Mouse (Mus musculus): ENCODE results near the gene Irf3.

DNA sequence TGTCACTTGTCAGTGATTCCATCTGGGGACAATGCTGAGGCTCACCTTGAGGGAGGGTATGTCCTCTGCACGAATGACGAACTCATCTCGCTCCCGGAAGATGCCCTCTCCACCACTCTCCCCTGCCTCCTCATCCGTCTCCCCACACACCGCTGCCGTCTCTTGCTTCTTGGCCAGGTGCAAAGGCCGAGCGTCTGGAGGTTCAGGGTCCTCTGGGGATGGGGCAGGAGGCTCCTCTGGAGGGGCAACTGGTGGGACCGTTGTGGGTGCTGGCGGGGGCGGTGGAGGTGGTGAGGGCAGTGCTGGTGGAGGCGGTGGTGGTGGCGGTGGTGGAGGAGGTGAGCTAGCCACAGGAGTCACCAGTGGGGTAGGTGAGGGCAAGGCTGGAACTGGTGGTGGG lies 45.9 kb downstream of the Irf3 start:
- no peak for TF ChIP-seq EP300 (IDR thresholded peaks at IDR 0.05; ENCODE audit: low read depth)
- TF ChIP-seq CTCF (IDR thresholded peaks at IDR 0.05; ENCODE audit: low read depth) = no peak

Measured in liver, embryonic 14.5 days (tissue).